Mouse (Mus musculus): Measurements from ENCODE around the gene Cgrrf1. TPM values are rescaled to one million over a fixed set of nuclear protein-coding genes. Genes with fewer than 3 reads are reported as not detected.

The Cgrrf1 gene
- total RNA-seq, 2 experiments from 2014 or later, result 21.5 to 23.9 TPM

DNA sequence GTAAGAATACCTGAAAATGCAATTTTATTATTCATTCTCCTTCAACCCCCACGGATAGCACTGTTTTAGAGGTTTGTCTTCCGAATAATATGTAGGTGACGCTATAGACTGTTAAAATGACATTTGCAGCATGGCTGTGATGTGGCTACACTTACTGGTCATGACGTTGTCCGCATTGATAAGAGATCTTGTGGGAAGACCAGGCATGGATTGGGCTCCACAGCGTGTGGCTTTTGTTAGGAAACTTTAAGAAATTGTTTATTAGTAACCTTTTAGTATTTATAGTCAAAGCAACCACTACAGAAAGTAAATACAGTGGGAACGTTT, 53.5 kb downstream of the Cgrrf1 start:
- DNase-seq (ENCODE audit: low spot score in 2 of 2), result no peak

DNA sequence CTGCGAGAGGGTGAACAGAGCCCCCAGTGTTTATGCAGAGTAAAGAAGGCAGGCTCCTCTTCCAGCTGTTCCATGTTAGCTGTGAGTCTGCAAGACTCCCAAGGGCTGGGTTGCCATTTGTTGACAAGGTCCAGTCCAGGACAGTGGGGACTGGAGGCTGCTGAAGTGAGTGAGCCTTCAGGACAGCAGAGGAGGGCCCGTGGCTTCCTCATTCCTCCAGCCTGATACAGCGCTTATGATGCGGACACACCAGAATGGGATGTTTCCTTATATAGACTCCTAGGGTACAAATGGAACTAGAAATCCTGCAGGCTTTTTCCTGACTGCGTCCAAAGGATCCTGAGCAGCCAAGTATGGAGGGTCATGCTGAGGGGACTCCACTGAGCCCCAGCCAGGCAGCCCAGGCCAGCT, 54.0 kb downstream of the Cgrrf1 start:
- no peak for DNase-seq (ENCODE audit: low spot score in 2 of 2)

DNA sequence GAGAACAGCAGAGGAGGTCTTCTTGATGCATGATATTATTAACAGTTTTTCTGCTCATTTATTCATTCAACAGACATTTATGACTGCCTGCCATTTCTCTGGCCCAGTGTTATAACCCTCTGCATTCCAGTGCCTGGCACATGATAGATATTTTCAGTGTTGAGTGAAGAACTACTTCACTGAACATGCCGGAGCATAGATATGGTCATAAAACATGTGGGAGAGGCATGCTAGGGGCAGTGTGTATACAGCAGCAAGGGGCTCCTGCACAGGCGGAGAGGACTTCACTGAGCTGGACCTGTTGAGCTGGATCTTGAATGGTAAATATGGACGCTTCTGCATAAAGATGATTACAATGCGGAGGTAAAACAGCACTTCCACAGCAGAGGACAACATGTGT, 57.2 kb downstream of the Cgrrf1 start:
- no peak for DNase-seq (ENCODE audit: low spot score in 2 of 2)

DNA sequence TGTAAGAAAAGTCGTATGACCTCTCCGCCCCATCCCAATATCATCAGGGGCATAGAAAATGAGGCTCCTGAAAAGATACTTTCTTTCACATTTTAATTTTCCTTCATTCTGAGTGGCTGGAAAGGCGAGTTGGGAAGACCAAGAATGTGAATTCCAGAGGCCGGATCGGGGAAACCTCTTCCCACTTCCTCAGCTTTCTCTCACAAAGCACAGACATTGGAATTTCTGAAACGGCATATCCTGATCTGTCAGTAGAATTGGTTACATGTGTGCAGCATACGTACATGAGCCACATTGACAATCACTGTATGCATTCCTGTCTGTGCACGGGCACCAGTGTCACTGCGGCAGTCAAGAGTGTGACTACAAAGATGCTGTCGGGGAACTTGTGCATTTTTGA, 62.0 kb downstream of the Cgrrf1 start:
- no peak for DNase-seq (ENCODE audit: low spot score in 2 of 2)

- DNase-seq (ENCODE audit: low spot score in 2 of 2), result no peak
Observed at GRCm38 (mm10) chr14:46897953-46898352, 66.0 kb downstream of the Cgrrf1 start.

DNA sequence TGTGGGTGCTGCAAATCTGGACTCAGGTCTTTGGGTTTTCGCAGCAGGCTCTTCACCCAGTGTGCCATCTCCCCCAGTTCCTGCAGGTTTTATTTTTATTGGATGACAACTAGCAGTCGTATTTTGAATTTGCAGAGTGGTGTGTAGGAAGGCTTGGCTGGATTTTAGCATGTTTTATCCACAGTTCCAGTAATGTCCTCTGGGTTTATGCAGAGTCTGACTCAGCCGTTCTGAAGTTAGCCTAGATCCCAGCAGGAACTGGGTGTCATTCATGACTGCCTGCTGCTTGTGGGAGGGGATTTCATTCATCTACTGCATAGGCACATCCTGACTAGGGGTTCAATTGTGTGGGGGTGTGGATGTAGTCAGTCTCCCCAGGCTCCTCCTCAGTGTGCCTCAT, 66.7 kb downstream of the Cgrrf1 start:
- peak; percentile 70 to 80 for DNase-seq (ENCODE audit: low spot score in 2 of 2)

GRCm38 (mm10) chr14:46902498-46903087, 70.7 kb downstream of the Cgrrf1 start:
- no peak for DNase-seq (ENCODE audit: low spot score in 2 of 2)

Other genes starting within 250 kb of the Cgrrf1 start
- gene Cdkn3, start 71.6 kb upstream of the Cgrrf1 start, total RNA-seq (2021), result not detected
- 10 to 100 TPM; 73.6 to 78.1 TPM for gene Cnih1, start 43.7 kb upstream of the Cgrrf1 start, total RNA-seq (2021)
- 100 to 1,000 TPM; 149 to 160 TPM for gene Gmfb, start 9.9 kb upstream of the Cgrrf1 start, total RNA-seq (2021)
- gene Samd4, start 50.7 kb downstream of the Cgrrf1 start, total RNA-seq (2021), result 10 to 100 TPM; 12.5 to 13.8 TPM

All from layer of hippocampus, adult 18-20 months (tissue).